Mouse (Mus musculus): ENCODE measurements around the gene Ppp2r2d.

GRCm38 (mm10) chr7:138864776-138865175, 18.9 kb downstream of the Ppp2r2d start:
- TF ChIP-seq CTCF (IDR thresholded peaks at IDR 0.05; ENCODE audit: low read depth) (no peak), EP300 (IDR thresholded peaks at IDR 0.05; ENCODE audit: low read depth) (no peak)
